Mouse (Mus musculus) olfactory bulb, adult 2 months (tissue): ENCODE measurements around the gene H1foo.

Experiments used
- CTCF ChIP-seq: fragments of 200-500 bp; IDR thresholded peaks from 2 replicates; pipeline ENCODE4 v1.5.1; 2012; ENCODE audit warnings: low read depth, mild to moderate bottlenecking, low read length, moderate library complexity; ENCODE audit not compliant: insufficient read depth
- POLR2A ChIP-seq: fragments of 200-500 bp; IDR thresholded peaks from 2 replicates; pipeline ENCODE4 v1.6.1; 2012; ENCODE audit warnings: mild to moderate bottlenecking, low read depth, low read length, moderate library complexity; ENCODE audit not compliant: insufficient read depth

GRCm38 (mm10) chr6:115940603-115941002 lies 4.1 kb upstream of the H1foo start:
- TF ChIP-seq CTCF (no peak), POLR2A (no peak)
